Comparison of ENCODE assay signal across 8 mouse cellular contexts in the genomic region with DNA sequence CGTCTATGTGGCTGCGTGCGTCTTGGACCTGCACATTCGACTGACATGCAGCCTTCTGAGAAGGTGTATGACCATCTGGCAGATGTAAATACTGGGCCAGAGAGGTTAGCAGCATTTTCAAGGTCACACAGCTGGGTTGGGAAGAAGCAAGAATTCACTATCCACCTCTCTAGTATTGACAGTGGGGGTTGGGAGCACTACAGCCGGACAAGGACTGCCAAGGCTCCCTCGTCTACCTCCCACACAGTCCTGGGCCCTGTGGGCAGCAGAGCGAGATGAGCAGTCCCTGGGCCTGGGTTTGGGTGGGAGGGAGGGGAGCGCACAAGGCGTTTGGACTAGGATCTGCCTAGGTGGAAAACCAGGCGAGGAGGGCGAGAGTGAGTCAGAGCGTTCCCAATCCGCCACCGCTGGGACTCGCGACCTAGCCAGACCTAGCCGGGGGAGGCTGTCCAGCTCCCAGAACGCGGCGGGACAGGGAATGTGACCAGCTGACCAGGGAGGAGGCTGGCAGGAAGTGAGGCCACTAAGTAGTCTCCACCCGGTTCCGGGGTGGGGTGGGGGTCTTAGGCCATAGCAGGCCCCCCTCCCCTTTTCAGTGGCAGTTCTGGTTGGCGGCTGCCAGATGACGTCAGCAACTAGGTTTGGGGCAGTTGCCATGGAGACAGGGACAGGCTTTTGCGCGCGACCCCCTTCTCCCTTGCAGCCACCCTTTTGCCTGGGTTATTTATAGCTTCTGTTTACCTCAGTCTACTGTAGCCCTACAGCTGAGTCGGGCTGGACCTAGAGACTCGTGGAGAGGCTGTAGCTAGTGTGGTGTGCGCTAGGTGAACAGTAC. TPM values are rescaled to one million over a fixed set of nuclear protein-coding genes. Genes with fewer than 3 reads are reported as not detected.
DNase-seq lines count a peak whose midpoint lies in the region; ATAC-seq lines count a peak whose summit lies in the region.

No protein-coding gene starts in this region.

- H3K36me3 ChIP-seq in hindbrain, embryonic 13.5 days: no peaks in the 10 kb centered on the region

- ATAC-seq in hindbrain, embryonic 13.5 days (ENCODE audit: low FRiP score): peak; percentile 75

- H3K4me3 ChIP-seq in hindbrain, embryonic 13.5 days: peak overlapping the region; percentile 88

- DNase-seq in Muller cell, postnatal 12 days (ENCODE audit: inconsistent ontology term): peak; percentile 95
- peak; percentile 89 for DNase-seq in cerebellum, postnatal 14 days
- DNase-seq in frontal cortex, postnatal 14 days (ENCODE audit: low spot score in 2 of 2): peak; percentile 81 to 88
- peak; percentile 82 for DNase-seq in left cerebral cortex, adult 11 months (ENCODE audit: low spot score)
- DNase-seq in lung, postnatal 25 days (ENCODE audit: low spot score): peak; percentile 90
- peak; percentile 80 for DNase-seq in retina, embryonic 14.5 days (ENCODE audit: low spot score)
- DNase-seq in thymus, postnatal 4 days: peak; percentile 89

- WGBS in hindbrain, embryonic 13.5 days: under 1% methylated on average over 30 of the region's 30 CpGs

- H3K9me3 ChIP-seq in hindbrain, embryonic 13.5 days: no peaks in the 10 kb centered on the region

- peak overlapping the region; percentile 93 for H3K4me2 ChIP-seq in hindbrain, embryonic 13.5 days

- peak overlapping the region; percentile 93 for H3K9ac ChIP-seq in hindbrain, embryonic 13.5 days

- peak overlapping the region; percentile 94 for H3K27ac ChIP-seq in hindbrain, embryonic 13.5 days

- H3K4me1 ChIP-seq in hindbrain, embryonic 13.5 days (replicated peaks): peaks cover 32% of the 10 kb centered on the region

- H3K27me3 ChIP-seq in hindbrain, embryonic 13.5 days: 0 out of 2 replicates have a peak, but pooled peaks cover 4% of the 10 kb centered on the region

RNA-seq across cellular contexts. Expression of gene Ripor1, which starts 1.4 kb away (rescaled TPM):
- 26.6 and 27.1 TPM in 2 replicates for polyA plus RNA-seq in hindbrain, embryonic 13.5 days (2015; fragmentation: Nextera tagmentation; extraction: Ambion mirVana)

RNA-seq across cellular contexts. Expression of gene Ctcf, which starts 30.0 kb away (rescaled TPM):
- polyA plus RNA-seq in hindbrain, embryonic 13.5 days (2015; fragmentation: Nextera tagmentation; extraction: Ambion mirVana): 114 and 120 TPM in 2 replicates

RNA-seq across cellular contexts. Expression of gene Agrp, which starts 30.8 kb away (rescaled TPM):
- polyA plus RNA-seq in hindbrain, embryonic 13.5 days (2015; fragmentation: Nextera tagmentation; extraction: Ambion mirVana): 0.43 and 1.2 TPM in 2 replicates

RNA-seq across cellular contexts. Expression of gene Atp6v0d1, which starts 40.6 kb away (rescaled TPM):
- polyA plus RNA-seq in hindbrain, embryonic 13.5 days (2015; fragmentation: Nextera tagmentation; extraction: Ambion mirVana): 201 and 203 TPM in 2 replicates

Comparison
In these comparisons a context has a peak if more than half of its experiments do, and no peak if none do; other contexts are left out.
1. Peak in every context shown above with its lines: DNase-seq, ATAC-seq, H3K4me3 ChIP-seq and H3K27ac ChIP-seq.